8 mouse cellular contexts compared by ENCODE assay signal in genomic region chr13:83603373-83604265, GRCm38 (mm10).
DNase-seq lines count a peak whose midpoint lies in the region; ATAC-seq and TF ChIP-seq lines count a peak whose summit lies in the region.

No protein-coding gene starts in this region.

- DNase-seq in cerebellum, adult 2 months, result peak; percentile 25 to 79
- DNase-seq in cerebellum, postnatal 4 days (ENCODE audit: low spot score in 2 of 2), result no peak
- DNase-seq in 3134 (ENCODE audit: extremely low read depth, insufficient read length, low spot score), result peak; percentile 65
- peak; percentile 17 to 45 for DNase-seq in cerebellum, postnatal 25 days
- DNase-seq in yolk sac, embryonic 10.5 days (ENCODE audit: low spot score), result no peak
- DNase-seq in spleen, postnatal 14 days (ENCODE audit: low spot score in 2 of 2), result no peak

- no peak overlapping the region for H3K4me3 ChIP-seq in cerebellum, adult 2 months (replicated peaks; ENCODE audit: insufficient read depth, low read depth, low read length)
- no peak overlapping the region for H3K4me3 ChIP-seq in heart, embryonic 15.5 days
- H3K4me3 ChIP-seq in lung, embryonic 16.5 days (ENCODE audit: low read length), result no peak overlapping the region

- H3K4me1 ChIP-seq in cerebellum, adult 2 months (ENCODE audit: control insufficient read depth, insufficient read depth, low read length), result 0 out of 2 replicates have a peak, but pooled peaks cover 2% of the 10 kb centered on the region
- peaks cover 29% of the 10 kb centered on the region for H3K4me1 ChIP-seq in heart, embryonic 15.5 days (replicated peaks)
- peaks cover 23% of the 10 kb centered on the region for H3K4me1 ChIP-seq in lung, embryonic 16.5 days (replicated peaks; ENCODE audit: control insufficient read depth, insufficient read depth, low read length)

- peak; percentile 86 for ATAC-seq in heart, embryonic 15.5 days (replicated peaks; ENCODE audit: insufficient number of reproducible peaks, insufficient read depth, low FRiP score, low read depth)
- ATAC-seq in lung, embryonic 16.5 days (ENCODE audit: low read depth), result peak; percentile 95

- H3K27ac ChIP-seq in cerebellum, adult 2 months (ENCODE audit: insufficient read depth, low read length), result no peak overlapping the region
- peak overlapping the region; percentile 91 for H3K27ac ChIP-seq in heart, embryonic 15.5 days
- peak overlapping the region; percentile 88 for H3K27ac ChIP-seq in lung, embryonic 16.5 days (ENCODE audit: low read length)

- H3K27me3 ChIP-seq in cerebellum, adult 2 months (ENCODE audit: control insufficient read depth, insufficient read depth, low read length), result no peaks in the 10 kb centered on the region
- no peaks in the 10 kb centered on the region for H3K27me3 ChIP-seq in heart, embryonic 15.5 days
- no peaks in the 10 kb centered on the region for H3K27me3 ChIP-seq in lung, embryonic 16.5 days (ENCODE audit: control insufficient read depth, insufficient read depth, low read depth, low read length)

- no peak for TF ChIP-seq POLR2A in cerebellum, adult 2 months (IDR thresholded peaks at IDR 0.05; ENCODE audit: borderline replicate concordance, insufficient read depth, low read length)

- no peak overlapping the region for H3K9ac ChIP-seq in heart, embryonic 15.5 days
- H3K9ac ChIP-seq in lung, embryonic 16.5 days (ENCODE audit: low read length), result no peak overlapping the region

- TF ChIP-seq CTCF in cerebellum, adult 2 months (IDR thresholded peaks at IDR 0.05; ENCODE audit: borderline replicate concordance, insufficient read depth, low read depth, low read length), result no peak

- WGBS in cerebellum, adult 2 months, result 6% methylated on average over 7 of the region's 7 CpGs
- WGBS in heart, embryonic 15.5 days, result 10% methylated on average over 7 of the region's 7 CpGs
- WGBS in lung, embryonic 16.5 days, result 22% methylated on average over 7 of the region's 7 CpGs

- no peaks in the 10 kb centered on the region for H3K36me3 ChIP-seq in heart, embryonic 15.5 days
- no peaks in the 10 kb centered on the region for H3K36me3 ChIP-seq in lung, embryonic 16.5 days (ENCODE audit: control insufficient read depth, insufficient read depth, low read length)

- peak overlapping the region; percentile 34; the same call in 1 of the 2 replicates for H3K4me2 ChIP-seq in heart, embryonic 15.5 days
- H3K4me2 ChIP-seq in lung, embryonic 16.5 days (ENCODE audit: low read depth, low read length), result no peak overlapping the region

- no peaks in the 10 kb centered on the region for H3K9me3 ChIP-seq in heart, embryonic 15.5 days (replicated peaks)
- no peaks in the 10 kb centered on the region for H3K9me3 ChIP-seq in lung, embryonic 16.5 days (ENCODE audit: control insufficient read depth, low read length)

Comparison
In these comparisons a context has a peak if more than half of its experiments do, and no peak if none do; other contexts are left out.
1. DNase-seq: peak in cerebellum, adult 2 months (2 of 2), 3134 (single experiment) and cerebellum, postnatal 25 days (2 of 2); none in cerebellum, postnatal 4 days (0 of 2), yolk sac, embryonic 10.5 days (single experiment) and spleen, postnatal 14 days (0 of 2).